Mouse (Mus musculus) hindbrain, embryonic 12.5 days (tissue): ENCODE results near the gene Laptm4a. TPM values are rescaled to one million over a fixed set of nuclear protein-coding genes. Genes with fewer than 3 reads are reported as not detected.

ENCODE experiments used
- polyA plus RNA-seq: library from polyadenylated mRNA; unstranded; fragments of >200 nt; fragmentation: Nextera tagmentation; extraction: Ambion mirVana; gene quantifications from 2 replicates; pipeline ENCODE4 v1.2.1, GENCODE M21; 2016

Laptm4a gene
- polyA plus RNA-seq, 1 experiment from 2014 or later, result 222 TPM

Other genes starting within 250 kb of the Laptm4a start
- 64.0 and 65.4 TPM in 2 replicates for gene Pum2, start 247.5 kb upstream of the Laptm4a start, polyA plus RNA-seq
- 70.1 and 81.0 TPM in 2 replicates for gene Sdc1, start 150.3 kb upstream of the Laptm4a start, polyA plus RNA-seq
- 1.6 and 5.9 TPM in 2 replicates for gene Matn3, start 26.3 kb downstream of the Laptm4a start, polyA plus RNA-seq
- 26.1 and 26.4 TPM in 2 replicates for gene Wdr35, start 52.2 kb downstream of the Laptm4a start, polyA plus RNA-seq
- 13.1 and 15.4 TPM in 2 replicates for gene Ttc32, start 108.3 kb downstream of the Laptm4a start, polyA plus RNA-seq